Mouse (Mus musculus): ENCODE measurements around the gene Slf2. TPM values are rescaled to one million over a fixed set of nuclear protein-coding genes. Genes with fewer than 3 reads are reported as not detected.

The Slf2 gene
- polyA plus RNA-seq, 1 experiment from 2014 or later, result 30.3 TPM

- WGBS, result 89% methylated on average over 1 of the region's 1 CpGs
- Histone ChIP-seq H3K9me3 (replicated peaks; ENCODE audit: control insufficient read depth, low read length, poor library complexity, severe bottlenecking) (no peaks in the 10 kb centered on the region), H3K27me3 (ENCODE audit: control insufficient read depth, insufficient read depth, low read depth, low read length) (no peaks in the 10 kb centered on the region; the same call in 1 of the 2 replicates), H3K36me3 (ENCODE audit: control insufficient read depth, insufficient read depth, low read length) (peaks cover 11% of the 10 kb centered on the region; the same call in 1 of the 2 replicates), H3K27ac (ENCODE audit: low read length) (no peak overlapping the region), H3K9ac (ENCODE audit: low read depth, low read length) (no peak overlapping the region), H3K4me3 (ENCODE audit: low read depth, low read length) (no peak overlapping the region), H3K4me2 (ENCODE audit: low read length) (no peak overlapping the region), H3K4me1 (ENCODE audit: control insufficient read depth, insufficient read depth, low read length) (peaks cover 21% of the 10 kb centered on the region)
- ATAC-seq, result no peak
These were observed 2.2 kb downstream of the Slf2 start for GRCm38 (mm10) chr19:44933136-44933535.

GRCm38 (mm10) chr19:44959633-44960032 is 28.7 kb downstream of the Slf2 start:
- 99% methylated on average over 2 of the region's 2 CpGs for WGBS
- Histone ChIP-seq H3K4me2 (ENCODE audit: low read length) (no peak overlapping the region), H3K4me3 (ENCODE audit: low read depth, low read length) (no peak overlapping the region), H3K27me3 (ENCODE audit: control insufficient read depth, insufficient read depth, low read depth, low read length) (no peaks in the 10 kb centered on the region), H3K27ac (ENCODE audit: low read length) (no peak overlapping the region), H3K9me3 (replicated peaks; ENCODE audit: control insufficient read depth, low read length, poor library complexity, severe bottlenecking) (no peaks in the 10 kb centered on the region), H3K36me3 (ENCODE audit: control insufficient read depth, insufficient read depth, low read length) (peaks cover 37% of the 10 kb centered on the region), H3K9ac (ENCODE audit: low read depth, low read length) (no peak overlapping the region), H3K4me1 (ENCODE audit: control insufficient read depth, insufficient read depth, low read length) (no peaks in the 10 kb centered on the region)
- ATAC-seq, result no peak

DNA sequence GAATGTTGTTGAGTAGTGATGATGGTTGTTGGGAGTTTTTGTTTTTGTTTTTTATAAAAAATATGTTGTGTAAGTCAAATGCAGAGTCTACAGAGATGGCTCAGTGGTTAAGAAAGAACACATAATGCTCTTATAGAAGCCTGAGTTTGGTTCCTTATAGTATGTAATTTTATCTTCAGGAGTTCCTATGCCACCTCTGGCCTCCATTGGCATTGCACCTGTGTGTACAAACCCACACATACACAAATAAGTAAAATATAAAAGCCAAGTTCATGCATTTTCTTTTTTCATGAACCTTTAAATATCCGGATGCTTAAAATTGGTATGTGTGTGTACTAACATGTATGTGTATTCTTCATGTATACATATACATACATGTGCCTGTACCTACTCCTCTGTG is 35.0 kb downstream of the Slf2 start:
- H3K27ac ChIP-seq (ENCODE audit: low read length), result no peak overlapping the region
- WGBS, result 98% methylated on average over 1 of the region's 1 CpGs
- no peak overlapping the region for H3K4me2 ChIP-seq (ENCODE audit: low read length)
- ATAC-seq, result no peak
- H3K9me3 ChIP-seq (replicated peaks; ENCODE audit: control insufficient read depth, low read length, poor library complexity, severe bottlenecking), result no peaks in the 10 kb centered on the region
- H3K4me3 ChIP-seq (ENCODE audit: low read depth, low read length), result no peak overlapping the region
- no peaks in the 10 kb centered on the region for H3K27me3 ChIP-seq (ENCODE audit: control insufficient read depth, insufficient read depth, low read depth, low read length)
- no peaks in the 10 kb centered on the region for H3K4me1 ChIP-seq (ENCODE audit: control insufficient read depth, insufficient read depth, low read length)
- H3K9ac ChIP-seq (ENCODE audit: low read depth, low read length), result no peak overlapping the region
- peaks cover 45% of the 10 kb centered on the region for H3K36me3 ChIP-seq (ENCODE audit: control insufficient read depth, insufficient read depth, low read length)

GRCm38 (mm10) chr19:44968329-44968728 is 37.4 kb downstream of the Slf2 start:
- H3K36me3 ChIP-seq (ENCODE audit: control insufficient read depth, insufficient read depth, low read length), result peaks cover 51% of the 10 kb centered on the region
- no peaks in the 10 kb centered on the region for H3K4me1 ChIP-seq (ENCODE audit: control insufficient read depth, insufficient read depth, low read length)
- no peak overlapping the region for H3K4me3 ChIP-seq (ENCODE audit: low read depth, low read length)
- no peak overlapping the region for H3K4me2 ChIP-seq (ENCODE audit: low read length)
- 88% methylated on average over 3 of the region's 3 CpGs for WGBS
- no peak for ATAC-seq
- no peak overlapping the region for H3K9ac ChIP-seq (ENCODE audit: low read depth, low read length)
- H3K9me3 ChIP-seq (replicated peaks; ENCODE audit: control insufficient read depth, low read length, poor library complexity, severe bottlenecking), result no peaks in the 10 kb centered on the region
- no peaks in the 10 kb centered on the region for H3K27me3 ChIP-seq (ENCODE audit: control insufficient read depth, insufficient read depth, low read depth, low read length)
- no peak overlapping the region for H3K27ac ChIP-seq (ENCODE audit: low read length)

DNA sequence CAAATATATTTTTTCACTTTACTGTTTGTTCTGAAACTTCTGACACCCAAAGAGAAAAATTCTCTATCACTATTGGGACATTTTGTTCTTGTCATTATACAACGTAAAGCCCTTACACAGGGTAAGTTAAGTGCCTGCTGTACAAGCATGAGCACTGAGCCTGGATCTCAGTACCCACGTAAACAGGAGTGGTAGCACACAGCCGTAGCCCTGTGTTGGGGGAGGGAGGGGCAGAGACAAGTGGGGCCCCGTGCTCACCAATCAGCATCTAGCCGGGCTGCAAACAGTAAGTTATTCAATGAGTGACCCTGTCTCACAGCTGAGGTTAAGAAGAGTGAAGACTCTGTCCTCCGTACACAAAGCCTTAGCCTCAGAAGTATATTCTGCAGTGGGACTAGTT is 45.7 kb downstream of the Slf2 start:
- no peaks in the 10 kb centered on the region for H3K4me1 ChIP-seq (ENCODE audit: control insufficient read depth, insufficient read depth, low read length)
- H3K4me2 ChIP-seq (ENCODE audit: low read length), result no peak overlapping the region
- no peak overlapping the region for H3K9ac ChIP-seq (ENCODE audit: low read depth, low read length)
- no peak overlapping the region for H3K4me3 ChIP-seq (ENCODE audit: low read depth, low read length)
- peaks cover 56% of the 10 kb centered on the region for H3K36me3 ChIP-seq (ENCODE audit: control insufficient read depth, insufficient read depth, low read length)
- WGBS, result 83% methylated on average over 6 of the region's 6 CpGs
- no peak overlapping the region for H3K27ac ChIP-seq (ENCODE audit: low read length)
- ATAC-seq, result no peak
- no peaks in the 10 kb centered on the region for H3K27me3 ChIP-seq (ENCODE audit: control insufficient read depth, insufficient read depth, low read depth, low read length)
- no peaks in the 10 kb centered on the region for H3K9me3 ChIP-seq (replicated peaks; ENCODE audit: control insufficient read depth, low read length, poor library complexity, severe bottlenecking)

DNA sequence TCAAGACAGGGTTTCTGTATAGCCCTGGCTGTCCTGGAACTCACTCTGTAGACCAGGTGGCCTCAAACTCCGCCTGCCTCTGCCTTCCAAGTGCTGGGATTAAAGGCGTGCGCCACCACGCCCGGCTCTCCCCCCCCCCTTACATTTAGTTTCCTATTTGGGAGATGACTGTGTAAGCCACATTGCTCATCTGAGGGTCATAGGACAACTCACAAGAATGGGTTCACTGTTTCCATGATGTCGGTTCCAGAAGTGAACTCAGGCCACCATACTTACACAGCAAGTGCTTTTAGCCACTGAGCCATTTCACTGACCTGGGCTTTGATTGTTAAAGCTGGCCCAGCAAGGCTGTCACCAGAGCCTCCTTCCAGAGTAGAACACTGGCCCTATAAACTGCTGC is 46.2 kb downstream of the Slf2 start:
- Histone ChIP-seq H3K9me3 (replicated peaks; ENCODE audit: control insufficient read depth, low read length, poor library complexity, severe bottlenecking) (no peaks in the 10 kb centered on the region), H3K36me3 (ENCODE audit: control insufficient read depth, insufficient read depth, low read length) (peaks cover 57% of the 10 kb centered on the region), H3K4me1 (ENCODE audit: control insufficient read depth, insufficient read depth, low read length) (no peaks in the 10 kb centered on the region), H3K27me3 (ENCODE audit: control insufficient read depth, insufficient read depth, low read depth, low read length) (no peaks in the 10 kb centered on the region), H3K9ac (ENCODE audit: low read depth, low read length) (no peak overlapping the region), H3K27ac (ENCODE audit: low read length) (no peak overlapping the region), H3K4me2 (ENCODE audit: low read length) (no peak overlapping the region), H3K4me3 (ENCODE audit: low read depth, low read length) (no peak overlapping the region)
- WGBS, result 96% methylated on average over 6 of the region's 6 CpGs
- ATAC-seq, result no peak

GRCm38 (mm10) chr19:44980787-44981186 is 49.8 kb downstream of the Slf2 start:
- no peak for ATAC-seq
- Histone ChIP-seq H3K36me3 (ENCODE audit: control insufficient read depth, insufficient read depth, low read length) (peaks cover 30% of the 10 kb centered on the region), H3K4me3 (ENCODE audit: low read depth, low read length) (no peak overlapping the region), H3K4me2 (ENCODE audit: low read length) (no peak overlapping the region), H3K27ac (ENCODE audit: low read length) (no peak overlapping the region), H3K9me3 (replicated peaks; ENCODE audit: control insufficient read depth, low read length, poor library complexity, severe bottlenecking) (no peaks in the 10 kb centered on the region), H3K27me3 (ENCODE audit: control insufficient read depth, insufficient read depth, low read depth, low read length) (no peaks in the 10 kb centered on the region), H3K4me1 (ENCODE audit: control insufficient read depth, insufficient read depth, low read length) (no peaks in the 10 kb centered on the region), H3K9ac (ENCODE audit: low read depth, low read length) (no peak overlapping the region)
- WGBS, result 78% methylated on average over 2 of the region's 2 CpGs

DNA sequence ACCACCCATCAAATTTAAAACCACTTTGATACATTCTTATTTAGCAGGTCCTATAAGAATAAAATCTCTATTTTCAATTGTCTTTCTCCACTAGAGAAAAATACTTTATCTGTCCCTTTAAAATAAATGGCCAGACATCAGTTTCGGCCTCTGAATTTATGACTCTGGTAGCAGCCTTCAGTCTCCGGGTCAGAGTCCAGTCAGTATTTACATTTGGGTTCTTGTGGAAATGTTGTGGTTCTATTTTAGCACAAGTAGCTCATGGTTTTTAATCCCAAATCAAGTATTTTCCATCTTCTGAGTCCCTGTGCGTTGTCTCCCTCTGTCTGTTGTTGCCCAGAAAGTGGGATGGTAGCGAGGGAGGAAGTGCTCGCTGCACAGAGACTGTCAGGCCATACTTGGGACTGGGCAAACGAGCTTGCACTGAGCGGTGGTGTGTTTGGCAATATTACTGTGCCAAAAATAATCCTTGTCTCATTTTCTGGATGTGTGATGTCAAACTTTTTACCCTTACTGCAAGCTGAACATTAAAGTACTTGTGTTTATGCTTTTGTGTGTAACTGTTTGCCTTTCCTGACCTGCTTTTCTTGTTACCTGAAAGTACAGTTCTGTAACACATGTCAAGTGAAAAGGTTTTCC is 51.6 kb downstream of the Slf2 start:
- H3K36me3 ChIP-seq (ENCODE audit: control insufficient read depth, insufficient read depth, low read length), result peaks cover 18% of the 10 kb centered on the region
- H3K9me3 ChIP-seq (replicated peaks; ENCODE audit: control insufficient read depth, low read length, poor library complexity, severe bottlenecking), result no peaks in the 10 kb centered on the region
- no peak overlapping the region for H3K4me3 ChIP-seq (ENCODE audit: low read depth, low read length)
- no peaks in the 10 kb centered on the region for H3K27me3 ChIP-seq (ENCODE audit: control insufficient read depth, insufficient read depth, low read depth, low read length)
- 83% methylated on average over 7 of the region's 7 CpGs for WGBS
- H3K27ac ChIP-seq (ENCODE audit: low read length), result no peak overlapping the region
- no peak overlapping the region for H3K4me2 ChIP-seq (ENCODE audit: low read length)
- no peak overlapping the region for H3K9ac ChIP-seq (ENCODE audit: low read depth, low read length)
- H3K4me1 ChIP-seq (ENCODE audit: control insufficient read depth, insufficient read depth, low read length), result no peaks in the 10 kb centered on the region
- ATAC-seq, result no peak

- Histone ChIP-seq H3K27me3 (ENCODE audit: control insufficient read depth, insufficient read depth, low read depth, low read length) (no peaks in the 10 kb centered on the region), H3K4me2 (ENCODE audit: low read length) (no peak overlapping the region), H3K4me1 (ENCODE audit: control insufficient read depth, insufficient read depth, low read length) (peaks cover 4% of the 10 kb centered on the region; the same call in 1 of the 2 replicates), H3K27ac (ENCODE audit: low read length) (no peak overlapping the region), H3K9ac (ENCODE audit: low read depth, low read length) (no peak overlapping the region), H3K36me3 (ENCODE audit: control insufficient read depth, insufficient read depth, low read length) (peaks cover 13% of the 10 kb centered on the region), H3K9me3 (replicated peaks; ENCODE audit: control insufficient read depth, low read length, poor library complexity, severe bottlenecking) (no peaks in the 10 kb centered on the region), H3K4me3 (ENCODE audit: low read depth, low read length) (no peak overlapping the region)
- 91% methylated on average over 6 of the region's 6 CpGs for WGBS
- ATAC-seq, result no peak
These were observed 52.4 kb downstream of the Slf2 start for GRCm38 (mm10) chr19:44983366-44983765.

Measured in midbrain, embryonic 16.5 days (tissue).